Mouse (Mus musculus): ENCODE measurements around the gene Rgs9. TPM values are rescaled to one million over a fixed set of nuclear protein-coding genes. Genes with fewer than 3 reads are reported as not detected.

Gene Rgs9
- polyA plus RNA-seq, 1 experiment from 2014 or later: 2.8 TPM

- no peak overlapping the region for H3K27ac ChIP-seq (ENCODE audit: low read depth, low read length)
- no peaks in the 10 kb centered on the region for H3K27me3 ChIP-seq (replicated peaks; ENCODE audit: control insufficient read depth, insufficient read depth, low read length)
- H3K9ac ChIP-seq (ENCODE audit: low read depth, low read length): no peak overlapping the region
- H3K4me2 ChIP-seq (replicated peaks; ENCODE audit: low read depth): no peak overlapping the region
- 65% methylated on average over 8 of the region's 8 CpGs for WGBS
- 0 out of 2 replicates have a peak, but pooled peaks cover 4% of the 10 kb centered on the region for H3K4me1 ChIP-seq (replicated peaks; ENCODE audit: control insufficient read depth, insufficient read depth, low read length)
- ATAC-seq: no peak
- no peaks in the 10 kb centered on the region for H3K9me3 ChIP-seq (ENCODE audit: control insufficient read depth)
- no peaks in the 10 kb centered on the region for H3K36me3 ChIP-seq (ENCODE audit: control insufficient read depth, insufficient read depth)
- H3K4me3 ChIP-seq (ENCODE audit: low read depth, low read length): no peak overlapping the region
- no peak for TF ChIP-seq CTCF (IDR thresholded peaks at IDR 0.05; ENCODE audit: low read depth)
Observed at GRCm38 (mm10) chr11:109237796-109238195, 60.1 kb downstream of the Rgs9 start.

GRCm38 (mm10) chr11:109233627-109234026, 64.3 kb downstream of the Rgs9 start:
- Histone ChIP-seq H3K4me1 (replicated peaks; ENCODE audit: control insufficient read depth, insufficient read depth, low read length) (0 out of 2 replicates have a peak, but pooled peaks cover 2% of the 10 kb centered on the region), H3K27ac (ENCODE audit: low read depth, low read length) (no peak overlapping the region), H3K36me3 (ENCODE audit: control insufficient read depth, insufficient read depth) (no peaks in the 10 kb centered on the region), H3K4me3 (ENCODE audit: low read depth, low read length) (no peak overlapping the region), H3K27me3 (replicated peaks; ENCODE audit: control insufficient read depth, insufficient read depth, low read length) (no peaks in the 10 kb centered on the region), H3K4me2 (replicated peaks; ENCODE audit: low read depth) (no peak overlapping the region), H3K9ac (ENCODE audit: low read depth, low read length) (no peak overlapping the region), H3K9me3 (ENCODE audit: control insufficient read depth) (no peaks in the 10 kb centered on the region)
- 63% methylated on average over 3 of the region's 3 CpGs for WGBS
- no peak for ATAC-seq
- no peak for TF ChIP-seq CTCF (IDR thresholded peaks at IDR 0.05; ENCODE audit: low read depth)

- no peak for TF ChIP-seq CTCF (IDR thresholded peaks at IDR 0.05; ENCODE audit: low read depth)
- Histone ChIP-seq H3K9me3 (ENCODE audit: control insufficient read depth) (no peaks in the 10 kb centered on the region), H3K27ac (ENCODE audit: low read depth, low read length) (no peak overlapping the region), H3K4me1 (replicated peaks; ENCODE audit: control insufficient read depth, insufficient read depth, low read length) (no peaks in the 10 kb centered on the region), H3K4me2 (replicated peaks; ENCODE audit: low read depth) (no peak overlapping the region), H3K4me3 (ENCODE audit: low read depth, low read length) (no peak overlapping the region), H3K9ac (ENCODE audit: low read depth, low read length) (no peak overlapping the region), H3K36me3 (ENCODE audit: control insufficient read depth, insufficient read depth) (no peaks in the 10 kb centered on the region), H3K27me3 (replicated peaks; ENCODE audit: control insufficient read depth, insufficient read depth, low read length) (no peaks in the 10 kb centered on the region)
- no peak for ATAC-seq
- WGBS: 77% methylated on average over 6 of the region's 6 CpGs
Observed at GRCm38 (mm10) chr11:109232811-109233210, 65.1 kb downstream of the Rgs9 start.

GRCm38 (mm10) chr11:109227139-109227538, 70.8 kb downstream of the Rgs9 start:
- H3K27ac ChIP-seq (ENCODE audit: low read depth, low read length): no peak overlapping the region
- no peak for ATAC-seq
- no peaks in the 10 kb centered on the region for H3K9me3 ChIP-seq (ENCODE audit: control insufficient read depth)
- no peaks in the 10 kb centered on the region for H3K27me3 ChIP-seq (replicated peaks; ENCODE audit: control insufficient read depth, insufficient read depth, low read length)
- 85% methylated on average over 12 of the region's 12 CpGs for WGBS
- H3K9ac ChIP-seq (ENCODE audit: low read depth, low read length): no peak overlapping the region
- H3K36me3 ChIP-seq (ENCODE audit: control insufficient read depth, insufficient read depth): no peaks in the 10 kb centered on the region
- H3K4me1 ChIP-seq (replicated peaks; ENCODE audit: control insufficient read depth, insufficient read depth, low read length): no peaks in the 10 kb centered on the region
- no peak overlapping the region for H3K4me2 ChIP-seq (replicated peaks; ENCODE audit: low read depth)
- H3K4me3 ChIP-seq (ENCODE audit: low read depth, low read length): no peak overlapping the region
- no peak for TF ChIP-seq CTCF (IDR thresholded peaks at IDR 0.05; ENCODE audit: low read depth)

- Histone ChIP-seq H3K36me3 (ENCODE audit: control insufficient read depth, insufficient read depth) (no peaks in the 10 kb centered on the region), H3K9ac (ENCODE audit: low read depth, low read length) (no peak overlapping the region), H3K9me3 (ENCODE audit: control insufficient read depth) (no peaks in the 10 kb centered on the region), H3K27me3 (replicated peaks; ENCODE audit: control insufficient read depth, insufficient read depth, low read length) (no peaks in the 10 kb centered on the region), H3K27ac (ENCODE audit: low read depth, low read length) (no peak overlapping the region), H3K4me1 (replicated peaks; ENCODE audit: control insufficient read depth, insufficient read depth, low read length) (no peaks in the 10 kb centered on the region), H3K4me2 (replicated peaks; ENCODE audit: low read depth) (no peak overlapping the region), H3K4me3 (ENCODE audit: low read depth, low read length) (no peak overlapping the region)
- TF ChIP-seq CTCF (IDR thresholded peaks at IDR 0.05; ENCODE audit: low read depth): peak; percentile 69
- 51% methylated on average over 4 of the region's 4 CpGs for WGBS
- ATAC-seq: no peak
Observed at GRCm38 (mm10) chr11:109221209-109222007, 76.5 kb downstream of the Rgs9 start.

GRCm38 (mm10) chr11:109218722-109219430, 79.1 kb downstream of the Rgs9 start:
- no peak for ATAC-seq
- Histone ChIP-seq H3K4me1 (replicated peaks; ENCODE audit: control insufficient read depth, insufficient read depth, low read length) (no peaks in the 10 kb centered on the region), H3K4me2 (replicated peaks; ENCODE audit: low read depth) (no peak overlapping the region), H3K36me3 (ENCODE audit: control insufficient read depth, insufficient read depth) (no peaks in the 10 kb centered on the region), H3K27ac (ENCODE audit: low read depth, low read length) (no peak overlapping the region), H3K9me3 (ENCODE audit: control insufficient read depth) (no peaks in the 10 kb centered on the region), H3K9ac (ENCODE audit: low read depth, low read length) (no peak overlapping the region), H3K27me3 (replicated peaks; ENCODE audit: control insufficient read depth, insufficient read depth, low read length) (no peaks in the 10 kb centered on the region), H3K4me3 (ENCODE audit: low read depth, low read length) (no peak overlapping the region)
- no peak for TF ChIP-seq CTCF (IDR thresholded peaks at IDR 0.05; ENCODE audit: low read depth)
- WGBS: 72% methylated on average over 15 of the region's 15 CpGs
